Mouse (Mus musculus) limb, embryonic 14.5 days (tissue): ENCODE data around the gene Ybx2. TPM values are rescaled to one million over a fixed set of nuclear protein-coding genes. Genes with fewer than 3 reads are reported as not detected.

Experiments
- ATAC-seq: fragments of 200-750 bp; cut with Nextera tagmentation; 2 replicates; pipeline ENCODE4 v1.8.0; 2017; ENCODE audit warnings: low read depth, moderate number of reproducible peaks, moderate TSS enrichment; ENCODE audit not compliant: low FRiP score
- DNase-seq: peaks from one replicate; pipeline ENCODE4 v3.0.0-alpha.2; 2015; ENCODE audit warnings: low spot score
- H3K27ac ChIP-seq: fragments of 300-500 bp; sonication (generic); replicated peaks from 2 replicates; pipeline ENCODE4 v1.5.1; 2014; ENCODE audit warnings: low read depth, mild to moderate bottlenecking, low read length, moderate library complexity, mixed read lengths
- H3K27me3 ChIP-seq: fragments of 300-500 bp; sonication (generic); 2 replicates; pipeline ENCODE4 v1.6.1; 2014; ENCODE audit warnings: low read length, mixed read lengths; ENCODE audit not compliant: control insufficient read depth, insufficient read depth
- H3K36me3 ChIP-seq: fragments of 300-500 bp; sonication (generic); 2 replicates; pipeline ENCODE4 v1.6.1; 2014; ENCODE audit warnings: mild to moderate bottlenecking, low read length, moderate library complexity, mixed read lengths; ENCODE audit not compliant: control insufficient read depth, insufficient read depth
- H3K4me1 ChIP-seq: fragments of 300-500 bp; sonication (generic); 2 replicates; pipeline ENCODE4 v1.6.1; 2014; ENCODE audit warnings: antibody characterized with exemption, low read length, mixed read lengths; ENCODE audit not compliant: control insufficient read depth, insufficient read depth
- H3K4me2 ChIP-seq: fragments of 300-500 bp; sonication (generic); replicated peaks from 2 replicates; pipeline ENCODE4 v1.6.1; 2014; ENCODE audit warnings: low read depth, mild to moderate bottlenecking, low read length, moderate library complexity; ENCODE audit not compliant: severe bottlenecking
- H3K4me3 ChIP-seq: fragments of 300-500 bp; sonication (generic); replicated peaks from 2 replicates; pipeline ENCODE4 v1.5.1; 2014; ENCODE audit warnings: low read length
- H3K9ac ChIP-seq: fragments of 300-500 bp; sonication (generic); 2 replicates; pipeline ENCODE4 v1.6.1; 2014; ENCODE audit warnings: mild to moderate bottlenecking, low read depth, low read length, moderate library complexity; ENCODE audit not compliant: severe bottlenecking
- H3K9me3 ChIP-seq: fragments of 300-500 bp; sonication (generic); 2 replicates; pipeline ENCODE4 v1.6.1; 2016; ENCODE audit warnings: low read length; ENCODE audit not compliant: control insufficient read depth
- POLR2A ChIP-seq: fragments of 200-500 bp; IDR thresholded peaks from 2 replicates; pipeline ENCODE4 v1.8.0; 2012; ENCODE audit warnings: inconsistent platforms, mild to moderate bottlenecking, moderate library complexity, borderline replicate concordance; ENCODE audit not compliant: insufficient read depth, insufficient read length; ENCODE audit errors: extremely low read depth
- WGBS: fragments of 180-500 bp; shearing (Covaris S2); extraction: QIAGEN DNeasy Blood & Tissue Kit; methylation state at CpG from one replicate; pipeline ENCODE4 v1.1.7; 2014; 5-methylcytosine and 5-hydroxymethylcytosine counted together
- polyA plus RNA-seq, 2 experiments: library from polyadenylated mRNA; depleted of rRNA in 1 of 2; stranded (reverse) in 1 of 2; unstranded in 1 of 2; fragments of >200 nt; fragmentation: Nextera tagmentation in 1 of 2; extraction: Ambion mirVana in 1 of 2; gene quantifications; 2 replicates each; pipeline versions ENCODE4 v1.2.1 to v1.2.3; 2012 to 2014

Gene Ybx2
- polyA plus RNA-seq, 2 experiments, result 7.2 to 70.1 TPM

DNA sequence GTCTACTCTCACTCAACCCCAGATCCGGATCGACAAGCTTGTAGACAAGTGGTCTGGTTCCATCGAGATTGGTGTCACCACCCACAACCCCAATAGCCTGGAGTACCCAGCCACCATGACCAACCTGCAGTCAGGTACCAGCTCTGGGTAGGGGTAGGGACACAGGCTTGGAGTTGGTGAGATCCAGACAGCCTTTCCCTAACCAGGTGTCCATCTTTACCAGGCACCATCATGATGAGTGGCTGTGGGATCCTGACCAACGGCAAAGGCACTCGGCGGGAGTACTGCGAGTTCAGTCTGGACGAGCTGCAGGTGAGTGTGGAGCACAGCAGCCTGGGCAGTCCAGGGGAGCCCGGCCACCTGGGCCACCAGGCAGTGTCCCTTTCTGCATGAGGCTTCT lies 31.3 kb upstream of the Ybx2 start:
- Histone ChIP-seq H3K27ac (no peak overlapping the region), H3K36me3 (peaks cover 62% of the 10 kb centered on the region), H3K27me3 (no peaks in the 10 kb centered on the region), H3K4me3 (no peak overlapping the region), H3K4me2 (no peak overlapping the region), H3K9ac (no peak overlapping the region), H3K4me1 (peaks cover 12% of the 10 kb centered on the region), H3K9me3 (no peaks in the 10 kb centered on the region)
- ATAC-seq (no peak), DNase-seq (no peak)
- WGBS, result 98% methylated on average over 9 of the region's 9 CpGs
- TF ChIP-seq POLR2A, result no peak

DNA sequence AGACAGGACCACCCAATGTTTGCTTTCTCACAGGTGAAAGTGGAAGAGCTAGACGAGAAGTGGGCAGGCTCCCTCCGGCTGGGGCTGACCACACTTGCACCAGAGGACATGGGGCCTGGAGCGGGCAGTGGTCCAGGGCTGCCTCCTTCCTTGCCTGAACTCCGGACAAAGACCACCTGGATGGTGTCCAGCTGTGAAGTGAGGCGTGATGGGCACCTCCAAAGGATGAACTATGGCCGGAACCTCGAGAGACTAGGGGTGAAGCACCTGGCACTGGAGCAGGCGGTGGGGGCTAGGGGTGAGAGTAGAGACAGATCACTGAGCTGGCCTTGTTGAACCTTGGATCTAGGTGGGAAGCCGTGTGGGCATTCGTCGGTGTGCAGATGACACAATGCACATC lies 27.0 kb upstream of the Ybx2 start:
- H3K4me3 ChIP-seq, result no peak overlapping the region
- no peak for DNase-seq
- 92% methylated on average over 11 of the region's 11 CpGs for WGBS

DNA sequence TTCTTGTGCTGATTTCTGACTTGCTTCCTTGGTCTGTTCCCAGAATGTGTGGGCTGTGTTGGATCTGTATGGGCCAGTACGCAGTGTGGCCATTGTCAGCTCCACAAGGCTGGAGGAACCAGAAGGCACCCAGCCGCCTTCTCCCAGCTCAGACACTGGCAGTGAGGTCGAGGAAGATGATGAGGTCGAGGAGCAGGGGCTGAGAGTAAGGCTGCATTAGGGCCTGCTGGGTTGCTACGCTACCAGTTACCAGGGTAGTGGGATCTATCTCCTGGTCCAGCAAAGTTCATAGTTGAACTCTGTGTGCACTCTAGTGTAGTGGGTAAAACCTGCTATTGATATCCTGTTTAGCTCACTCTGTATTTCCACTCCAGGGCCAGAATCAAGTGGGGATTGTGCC lies 26.4 kb upstream of the Ybx2 start:
- Histone ChIP-seq H3K27me3 (no peaks in the 10 kb centered on the region), H3K9ac (no peak overlapping the region), H3K36me3 (peaks cover 92% of the 10 kb centered on the region), H3K27ac (no peak overlapping the region), H3K4me1 (peaks cover 3% of the 10 kb centered on the region; the same call in 1 of the 2 replicates), H3K4me3 (no peak overlapping the region), H3K9me3 (no peaks in the 10 kb centered on the region), H3K4me2 (no peak overlapping the region)
- no peak for DNase-seq
- no peak for ATAC-seq
- WGBS, result 84% methylated on average over 5 of the region's 5 CpGs
- no peak for TF ChIP-seq POLR2A

More for the DNA sequence above, 27.0 kb upstream of the Ybx2 start:
- Histone ChIP-seq H3K9me3 (no peaks in the 10 kb centered on the region), H3K36me3 (peaks cover 98% of the 10 kb centered on the region), H3K4me1 (peaks cover 3% of the 10 kb centered on the region; the same call in 1 of the 2 replicates), H3K4me2 (no peak overlapping the region), H3K27me3 (no peaks in the 10 kb centered on the region), H3K9ac (no peak overlapping the region), H3K27ac (no peak overlapping the region)
- ATAC-seq, result no peak
- TF ChIP-seq POLR2A, result no peak

DNA sequence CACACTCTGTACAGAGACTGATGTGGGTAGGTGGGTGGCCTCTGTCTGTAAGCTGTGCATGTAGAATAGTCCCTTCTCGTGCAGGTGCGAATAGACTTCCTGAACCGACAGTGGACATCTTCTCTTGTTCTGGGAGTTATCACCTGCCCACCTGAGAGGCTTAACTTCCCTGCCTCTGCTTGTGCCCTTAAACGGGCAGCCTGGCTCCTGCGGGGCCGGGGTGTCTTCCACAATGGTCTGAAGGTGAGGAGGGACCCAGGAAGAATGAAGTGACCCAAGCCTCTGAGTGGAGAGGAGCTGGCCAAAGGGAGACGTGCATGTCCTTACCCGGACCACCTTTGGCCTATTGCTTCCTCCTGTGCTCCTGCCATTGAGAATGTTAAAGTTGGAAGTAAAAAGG lies 25.4 kb upstream of the Ybx2 start:
- no peak for TF ChIP-seq POLR2A
- H3K4me3 ChIP-seq, result no peak overlapping the region
- no peaks in the 10 kb centered on the region for H3K9me3 ChIP-seq
- H3K27ac ChIP-seq, result no peak overlapping the region
- DNase-seq (no peak), ATAC-seq (no peak)
- H3K4me2 ChIP-seq, result no peak overlapping the region
- H3K9ac ChIP-seq, result no peak overlapping the region
- peaks cover 88% of the 10 kb centered on the region for H3K36me3 ChIP-seq
- 91% methylated on average over 8 of the region's 8 CpGs for WGBS
- H3K27me3 ChIP-seq, result no peaks in the 10 kb centered on the region
- peaks cover 9% of the 10 kb centered on the region for H3K4me1 ChIP-seq

DNA sequence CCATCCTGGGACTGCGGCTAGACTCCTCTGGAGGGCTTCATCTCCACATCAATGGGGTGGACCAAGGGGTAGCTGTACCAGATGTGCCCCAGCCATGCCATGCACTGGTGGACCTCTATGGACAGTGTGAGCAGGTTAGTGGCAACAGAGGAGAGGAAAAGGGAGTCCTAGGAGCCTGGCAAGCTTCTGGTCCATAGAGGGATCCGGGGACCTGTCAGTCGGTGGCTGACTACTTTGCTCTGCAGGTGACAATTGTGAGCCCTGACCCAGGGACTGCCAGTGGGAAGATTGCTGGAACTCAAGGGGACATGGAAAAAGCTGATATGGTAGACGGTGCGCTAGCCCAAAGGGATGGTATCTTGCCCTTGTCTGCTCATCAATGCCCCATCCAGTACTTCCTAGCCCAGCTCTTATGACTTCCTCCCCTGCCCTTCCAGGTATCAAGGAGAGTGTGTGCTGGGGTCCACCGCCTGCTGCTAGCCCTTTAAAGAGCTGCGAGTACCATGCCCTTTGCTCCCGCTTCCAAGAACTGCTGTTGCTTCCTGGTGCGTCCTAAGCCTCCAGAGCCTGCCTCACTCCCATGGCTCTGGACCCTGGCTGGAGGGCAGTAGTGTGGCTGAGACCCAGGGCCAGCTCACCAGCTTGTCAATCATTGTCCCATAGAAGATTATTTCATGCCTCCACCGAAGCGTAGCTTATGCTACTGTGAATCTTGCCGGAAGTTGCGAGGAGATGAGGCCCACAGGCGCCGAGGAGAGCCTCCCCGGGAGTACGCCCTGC lies 24.6 kb upstream of the Ybx2 start:
- ATAC-seq (no peak), DNase-seq (no peak)
- WGBS, result 93% methylated on average over 17 of the region's 17 CpGs
- Histone ChIP-seq H3K9ac (no peak overlapping the region), H3K36me3 (peaks cover 88% of the 10 kb centered on the region), H3K4me2 (no peak overlapping the region), H3K4me1 (peaks cover 13% of the 10 kb centered on the region), H3K27me3 (no peaks in the 10 kb centered on the region), H3K27ac (no peak overlapping the region), H3K9me3 (no peaks in the 10 kb centered on the region), H3K4me3 (no peak overlapping the region)
- no peak for TF ChIP-seq POLR2A
